Mouse (Mus musculus): ENCODE results near the gene Nfu1. TPM values are rescaled to one million over a fixed set of nuclear protein-coding genes. Genes with fewer than 3 reads are reported as not detected.

Gene Nfu1
- 69.5 TPM for polyA plus RNA-seq (2017; shearing (Covaris generic))

GRCm38 (mm10) chr6:87008887-87009286, at the start of gene Nfu1:
TSS of gene Nfu1 (plus strand) at chr6:87009236.

GRCm38 (mm10) chr6:87042337-87043130, 33.5 kb downstream of the Nfu1 start, which contains the start of gene Gfpt1:
TSS of gene Gfpt1 (plus strand) at chr6:87042846.

Other genes starting within 250 kb of the Nfu1 start
- gene Anxa4, start 215.7 kb upstream of the Nfu1 start, polyA plus RNA-seq (2017; shearing (Covaris generic)), result 4.0 TPM
- gene Aak1, start 159.7 kb upstream of the Nfu1 start, polyA plus RNA-seq (2017; shearing (Covaris generic)), result 80.6 TPM
- 19.4 TPM for gene Gfpt1, start 33.6 kb downstream of the Nfu1 start, polyA plus RNA-seq (2017; shearing (Covaris generic))
- gene D6Ertd527e, start 95.5 kb downstream of the Nfu1 start, polyA plus RNA-seq (2017; shearing (Covaris generic)), result 0.41 TPM